Comparison of ENCODE assay signal across 8 mouse cellular contexts in the genomic region with DNA sequence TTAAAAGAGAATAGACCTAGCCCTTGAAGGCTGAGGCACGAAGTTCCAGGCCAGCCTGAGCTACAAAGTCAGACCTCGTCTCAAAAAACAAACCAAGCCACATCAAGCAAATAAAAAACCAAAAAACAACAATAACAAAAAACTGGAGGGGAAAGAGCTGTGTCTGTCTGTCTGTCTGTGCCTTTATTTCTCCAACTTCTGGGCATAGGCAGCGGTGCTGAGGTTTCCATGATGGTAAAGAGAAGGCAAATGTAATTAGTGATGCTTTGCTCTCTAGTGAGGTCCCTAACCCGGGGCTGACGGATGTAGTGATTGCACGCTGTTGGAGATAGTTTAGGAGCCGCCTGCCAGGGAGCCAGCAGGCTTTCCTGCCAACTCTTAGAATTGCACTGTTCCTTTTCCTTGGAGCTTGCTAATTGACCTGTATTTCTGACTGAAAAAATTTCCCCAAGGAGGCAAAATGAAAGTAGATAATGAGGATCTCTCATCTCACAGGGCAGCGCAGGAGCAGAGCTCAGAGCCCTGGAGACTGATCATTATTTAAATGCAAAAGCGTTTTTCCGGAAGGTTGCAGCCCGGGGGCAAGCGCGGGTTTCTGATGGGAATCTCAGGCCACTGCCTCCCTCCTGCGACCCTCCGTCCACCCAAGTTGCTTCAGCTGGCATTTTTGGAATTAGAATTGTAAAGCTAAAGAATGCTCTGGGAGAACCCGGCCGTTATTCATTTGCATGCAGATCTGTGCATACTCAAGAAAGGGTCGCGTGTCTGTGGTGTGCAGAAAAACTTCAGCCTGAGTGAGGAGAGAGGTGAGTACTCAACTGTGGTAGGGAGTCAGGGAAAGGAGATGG. TPM values are rescaled to one million over a fixed set of nuclear protein-coding genes. Genes with fewer than 3 reads are reported as not detected.
DNase-seq lines count a peak whose midpoint lies in the region; ATAC-seq and TF ChIP-seq lines count a peak whose summit lies in the region.

No protein-coding gene starts in this region.

- H3K4me2 ChIP-seq in hindbrain, embryonic 14.5 days (replicated peaks) = peak overlapping the region; percentile 46
- peak overlapping the region; percentile 45 for H3K4me2 ChIP-seq in midbrain, postnatal 0 days (ENCODE audit: low read depth, low read length, poor library complexity, severe bottlenecking)

- DNase-seq in kidney, adult 2 months = no peak
- DNase-seq in kidney, postnatal 10 days = no peak
- peak; percentile 49 for DNase-seq in hindbrain, embryonic 14.5 days (ENCODE audit: low spot score)
- peak; percentile 54 for DNase-seq in midbrain, postnatal 0 days (ENCODE audit: low spot score)
- no peak for DNase-seq in left cerebral cortex, postnatal 14 days (ENCODE audit: low spot score in 2 of 2)
- DNase-seq in layer of hippocampus, postnatal 14 days (ENCODE audit: low spot score in 2 of 2) = no peak

- no peaks in the 10 kb centered on the region for H3K4me1 ChIP-seq in kidney, adult 2 months (ENCODE audit: control insufficient read depth, insufficient read depth, low read length)
- H3K4me1 ChIP-seq in brown adipose tissue, adult 24 weeks (ENCODE audit: control insufficient read depth, insufficient read depth, insufficient read length, low read length) = 0 out of 2 replicates have a peak, but pooled peaks cover 3% of the 10 kb centered on the region
- peaks cover 12% of the 10 kb centered on the region for H3K4me1 ChIP-seq in hindbrain, embryonic 14.5 days (replicated peaks; ENCODE audit: control insufficient read depth, insufficient read depth, low read length)
- peaks cover 8% of the 10 kb centered on the region; the same call in 1 of the 2 replicates for H3K4me1 ChIP-seq in midbrain, postnatal 0 days (ENCODE audit: insufficient read depth, low read length)

- no peak overlapping the region for H3K27ac ChIP-seq in kidney, adult 2 months (ENCODE audit: insufficient read depth, low read depth, low read length)
- 0 out of 2 replicates have a peak overlapping the region, but pooled peaks have one; percentile 16 for H3K27ac ChIP-seq in brown adipose tissue, adult 24 weeks (replicated peaks; ENCODE audit: low read depth, low read length)
- H3K27ac ChIP-seq in hindbrain, embryonic 14.5 days = peak overlapping the region; percentile 26; the same call in 1 of the 2 replicates
- H3K27ac ChIP-seq in midbrain, postnatal 0 days (ENCODE audit: low read depth, low read length) = peak overlapping the region; percentile 43; the same call in 1 of the 2 replicates

- peak overlapping the region; percentile 42; the same call in 1 of the 2 replicates for H3K9ac ChIP-seq in hindbrain, embryonic 14.5 days
- H3K9ac ChIP-seq in midbrain, postnatal 0 days (replicated peaks; ENCODE audit: low read length, poor library complexity, severe bottlenecking) = peak overlapping the region; percentile 42

- no peak for TF ChIP-seq POLR2A in kidney, adult 2 months (IDR thresholded peaks at IDR 0.05; ENCODE audit: low read depth, low read length)

- intact Hi-C loops in left cerebral cortex, postnatal 14 days (cut with DNase I) = no loop called here

- no peak for TF ChIP-seq CTCF in kidney, adult 2 months (conservative IDR thresholded peaks at IDR 0.05; ENCODE audit: insufficient read depth, insufficient read length, low read depth, low read length)
- TF ChIP-seq CTCF in midbrain, postnatal 0 days (IDR thresholded peaks at IDR 0.05) = no peak

- no peaks in the 10 kb centered on the region for H3K27me3 ChIP-seq in kidney, adult 2 months (replicated peaks; ENCODE audit: control insufficient read depth, insufficient read depth, low read length)
- H3K27me3 ChIP-seq in hindbrain, embryonic 14.5 days (ENCODE audit: control insufficient read depth, insufficient read depth, low read length) = no peaks in the 10 kb centered on the region
- H3K27me3 ChIP-seq in midbrain, postnatal 0 days (ENCODE audit: insufficient read depth, low read length) = no peaks in the 10 kb centered on the region

- H3K9me3 ChIP-seq in hindbrain, embryonic 14.5 days (ENCODE audit: control insufficient read depth, low read length) = no peaks in the 10 kb centered on the region
- no peaks in the 10 kb centered on the region for H3K9me3 ChIP-seq in midbrain, postnatal 0 days (ENCODE audit: low read length)

- no peaks in the 10 kb centered on the region for H3K36me3 ChIP-seq in kidney, adult 2 months (ENCODE audit: control insufficient read depth, insufficient read depth, low read length)
- H3K36me3 ChIP-seq in hindbrain, embryonic 14.5 days (replicated peaks; ENCODE audit: control insufficient read depth, insufficient read depth) = no peaks in the 10 kb centered on the region
- H3K36me3 ChIP-seq in midbrain, postnatal 0 days (ENCODE audit: insufficient read depth, low read length) = no peaks in the 10 kb centered on the region

- peak overlapping the region; percentile 1; the same call in 1 of the 2 replicates for H3K4me3 ChIP-seq in kidney, adult 2 months (ENCODE audit: insufficient read depth, low read depth, low read length)
- peak overlapping the region; percentile 24 for H3K4me3 ChIP-seq in brown adipose tissue, adult 24 weeks (ENCODE audit: insufficient read depth, low read depth, low read length)
- no peak overlapping the region; the same call in 1 of the 2 replicates for H3K4me3 ChIP-seq in hindbrain, embryonic 14.5 days (replicated peaks; ENCODE audit: low read length)
- peak overlapping the region; percentile 20 for H3K4me3 ChIP-seq in midbrain, postnatal 0 days (ENCODE audit: low read depth, low read length)

- peak; percentile 68; the same call in 1 of the 2 replicates for ATAC-seq in hindbrain, embryonic 14.5 days (ENCODE audit: low FRiP score)
- no peak for ATAC-seq in midbrain, postnatal 0 days (ENCODE audit: low FRiP score)
- ATAC-seq in megakaryocyte progenitor cell, adult 5-6 weeks (replicated peaks; ENCODE audit: poor library complexity) = no peak

- WGBS in kidney, adult 2 months = 20% methylated on average over 19 of the region's 19 CpGs
- WGBS in hindbrain, embryonic 14.5 days = 4% methylated on average over 19 of the region's 19 CpGs
- WGBS in midbrain, postnatal 0 days = 8% methylated on average over 19 of the region's 19 CpGs

RNA-seq across cellular contexts. Expression of gene Nim1k, which starts 14.1 kb away (rescaled TPM):
- 0.88 and 1.0 TPM in 2 replicates for polyA plus RNA-seq in kidney, adult 2 months (2012; rRNA removed)
- polyA plus RNA-seq in brown adipose tissue, adult 24 weeks (2012; ENCODE audit: insufficient read depth, insufficient read length, missing spikeins) = 1.7 and 3.0 TPM in 2 replicates
- polyA plus RNA-seq in hindbrain, embryonic 14.5 days (2014; fragmentation: Nextera tagmentation; extraction: Ambion mirVana) = 5.4 and 6.4 TPM in 2 replicates
- 9.5 and 10.3 TPM in 2 replicates for total RNA-seq in midbrain, postnatal 0 days (2014; rRNA removed)
- 8.6 and 8.7 TPM in 2 replicates for polyA plus RNA-seq in midbrain, postnatal 0 days (2015; fragmentation: Nextera tagmentation; extraction: Ambion mirVana)
- 10 to 100 TPM; 13.2 to 14.8 TPM for total RNA-seq in left cerebral cortex, postnatal 14 days (2021)
- total RNA-seq in layer of hippocampus, postnatal 14 days (2021) = 10 to 100 TPM; 12.5 to 13.5 TPM
- 0.59 and 1.3 TPM in 2 replicates for total RNA-seq in megakaryocyte progenitor cell, adult 5-6 weeks (2015)
- total RNA-seq in megakaryocyte progenitor cell, adult 5-6 weeks (2017) = 0.50 and 0.54 TPM in 2 replicates

RNA-seq across cellular contexts. Expression of gene Zfp131, which starts 49.1 kb away (rescaled TPM):
- polyA plus RNA-seq in kidney, adult 2 months (2012; rRNA removed) = 4.7 and 5.5 TPM in 2 replicates
- 22.8 and 24.3 TPM in 2 replicates for polyA plus RNA-seq in brown adipose tissue, adult 24 weeks (2012; ENCODE audit: insufficient read depth, insufficient read length, missing spikeins)
- polyA plus RNA-seq in hindbrain, embryonic 14.5 days (2014; fragmentation: Nextera tagmentation; extraction: Ambion mirVana) = 32.7 and 34.5 TPM in 2 replicates
- total RNA-seq in midbrain, postnatal 0 days (2014; rRNA removed) = 26.4 and 33.8 TPM in 2 replicates
- polyA plus RNA-seq in midbrain, postnatal 0 days (2015; fragmentation: Nextera tagmentation; extraction: Ambion mirVana) = 22.3 and 25.9 TPM in 2 replicates
- total RNA-seq in left cerebral cortex, postnatal 14 days (2021) = 10 to 100 TPM; 39.7 to 41.9 TPM
- 10 to 100 TPM; 40.3 to 41.1 TPM for total RNA-seq in layer of hippocampus, postnatal 14 days (2021)
- total RNA-seq in megakaryocyte progenitor cell, adult 5-6 weeks (2015) = 59.6 and 67.6 TPM in 2 replicates
- total RNA-seq in megakaryocyte progenitor cell, adult 5-6 weeks (2017) = 50.9 and 64.3 TPM in 2 replicates

RNA-seq across cellular contexts. Expression of gene Hmgcs1, which starts 51.4 kb away (rescaled TPM):
- polyA plus RNA-seq in kidney, adult 2 months (2012; rRNA removed) = 67.5 and 86.3 TPM in 2 replicates
- 191 and 228 TPM in 2 replicates for polyA plus RNA-seq in brown adipose tissue, adult 24 weeks (2012; ENCODE audit: insufficient read depth, insufficient read length, missing spikeins)
- 533 and 643 TPM in 2 replicates for polyA plus RNA-seq in hindbrain, embryonic 14.5 days (2014; fragmentation: Nextera tagmentation; extraction: Ambion mirVana)
- 291 and 374 TPM in 2 replicates for total RNA-seq in midbrain, postnatal 0 days (2014; rRNA removed)
- polyA plus RNA-seq in midbrain, postnatal 0 days (2015; fragmentation: Nextera tagmentation; extraction: Ambion mirVana) = 416 and 428 TPM in 2 replicates
- total RNA-seq in left cerebral cortex, postnatal 14 days (2021) = 100 to 1,000 TPM; 445 to 454 TPM
- 100 to 1,000 TPM; 424 to 503 TPM for total RNA-seq in layer of hippocampus, postnatal 14 days (2021)
- 20.1 and 21.7 TPM in 2 replicates for total RNA-seq in megakaryocyte progenitor cell, adult 5-6 weeks (2015)
- total RNA-seq in megakaryocyte progenitor cell, adult 5-6 weeks (2017) = 26.5 and 34.3 TPM in 2 replicates

Comparison
In these comparisons a context has a peak if more than half of its experiments do, and no peak if none do; other contexts are left out.
1. DNase-seq: peak in hindbrain, embryonic 14.5 days (single experiment) and midbrain, postnatal 0 days (single experiment); none in kidney, adult 2 months (single experiment), kidney, postnatal 10 days (single experiment), left cerebral cortex, postnatal 14 days (0 of 2) and layer of hippocampus, postnatal 14 days (0 of 2).